Mouse (Mus musculus): ENCODE measurements at regions not wholly inside any gene's neighbourhood (a gene's known extent, or its start where the extent isn't known, plus 50 kb on each side); places are given as distances from the start of the nearest gene placed in this dataset.

DNA sequence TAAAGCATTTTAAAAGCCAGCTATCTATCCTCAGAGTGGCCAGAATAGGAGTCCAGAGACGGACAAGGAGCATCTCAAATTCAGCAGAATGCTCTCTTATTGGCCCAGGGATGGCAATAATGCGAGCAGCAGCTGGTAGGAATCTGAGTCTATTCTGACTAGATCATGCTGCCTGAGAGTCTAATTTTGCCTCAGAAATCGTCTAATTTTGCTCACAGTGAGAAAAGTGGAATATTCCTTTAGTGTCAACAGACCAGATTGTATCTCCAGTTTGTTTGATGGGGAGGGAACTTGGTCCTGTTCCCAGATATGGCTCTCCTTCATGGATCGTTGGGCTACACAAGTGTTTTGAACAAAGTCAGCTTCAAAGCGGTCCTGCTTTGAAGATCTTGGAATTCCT, 525.2 kb downstream of the Rnf144b start:
- H3K27me3 ChIP-seq (ENCODE audit: insufficient read depth, poor library complexity, severe bottlenecking): no peaks in the 10 kb centered on the region
- no peak overlapping the region for H3K4me3 ChIP-seq
- H3K9me3 ChIP-seq: no peaks in the 10 kb centered on the region
- H3K36me3 ChIP-seq: no peaks in the 10 kb centered on the region
- H3K4me1 ChIP-seq: no peaks in the 10 kb centered on the region; the same call in 1 of the 2 replicates
- H3K27ac ChIP-seq: no peak overlapping the region
- 68% methylated on average over 5 of the region's 5 CpGs for WGBS
- no peak for DNase-seq (ENCODE audit: low spot score)

DNA sequence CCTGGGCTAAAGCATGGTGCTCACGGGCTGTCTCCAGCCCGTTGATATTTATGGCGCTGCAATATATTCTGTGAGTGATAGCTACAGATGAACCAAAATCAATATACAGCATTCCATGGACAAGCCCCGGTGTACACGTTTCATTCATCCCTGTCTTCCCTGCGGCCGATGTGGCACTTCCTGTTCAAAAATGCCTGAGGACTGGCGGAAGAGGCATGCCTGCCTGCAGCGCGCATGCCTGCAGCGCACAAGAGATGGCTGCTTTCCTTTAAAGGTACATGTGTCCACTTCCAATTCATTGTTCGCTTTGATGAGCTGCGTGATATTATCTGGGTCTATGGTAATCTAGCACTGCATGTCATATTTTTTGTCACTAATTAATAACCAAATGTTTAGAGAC, 527.6 kb downstream of the Rnf144b start:
- H3K27me3 ChIP-seq (ENCODE audit: insufficient read depth, poor library complexity, severe bottlenecking): no peaks in the 10 kb centered on the region
- DNase-seq (ENCODE audit: low spot score): no peak
- 84% methylated on average over 13 of the region's 13 CpGs for WGBS
- H3K9me3 ChIP-seq: no peaks in the 10 kb centered on the region
- H3K36me3 ChIP-seq: no peaks in the 10 kb centered on the region
- H3K4me3 ChIP-seq: 0 out of 2 replicates have a peak overlapping the region, but pooled peaks have one; percentile 9
- no peaks in the 10 kb centered on the region; the same call in 1 of the 2 replicates for H3K4me1 ChIP-seq
- no peak overlapping the region for H3K27ac ChIP-seq

DNA sequence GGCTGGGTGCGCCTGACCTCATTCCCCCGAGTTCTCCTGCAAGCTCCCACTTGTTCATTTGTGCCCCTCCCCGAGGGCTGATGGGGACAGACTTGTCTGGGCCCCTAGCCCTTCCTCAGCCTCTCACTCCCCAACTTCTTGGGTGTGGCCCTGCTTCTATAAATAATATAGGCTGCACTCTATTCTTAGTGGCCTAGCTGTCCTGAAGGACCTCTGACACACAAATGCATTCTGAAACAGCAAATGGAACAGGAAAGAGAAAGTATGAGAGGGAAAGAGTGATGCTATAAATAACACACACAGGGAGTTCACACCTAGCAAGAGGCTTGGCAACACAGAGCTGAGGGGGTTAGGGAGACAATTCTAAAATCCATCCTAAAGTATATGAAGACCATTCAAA, 544.0 kb downstream of the Rnf144b start:
- H3K27ac ChIP-seq: peak overlapping the region; percentile 60; the same call in 1 of the 2 replicates

DNA sequence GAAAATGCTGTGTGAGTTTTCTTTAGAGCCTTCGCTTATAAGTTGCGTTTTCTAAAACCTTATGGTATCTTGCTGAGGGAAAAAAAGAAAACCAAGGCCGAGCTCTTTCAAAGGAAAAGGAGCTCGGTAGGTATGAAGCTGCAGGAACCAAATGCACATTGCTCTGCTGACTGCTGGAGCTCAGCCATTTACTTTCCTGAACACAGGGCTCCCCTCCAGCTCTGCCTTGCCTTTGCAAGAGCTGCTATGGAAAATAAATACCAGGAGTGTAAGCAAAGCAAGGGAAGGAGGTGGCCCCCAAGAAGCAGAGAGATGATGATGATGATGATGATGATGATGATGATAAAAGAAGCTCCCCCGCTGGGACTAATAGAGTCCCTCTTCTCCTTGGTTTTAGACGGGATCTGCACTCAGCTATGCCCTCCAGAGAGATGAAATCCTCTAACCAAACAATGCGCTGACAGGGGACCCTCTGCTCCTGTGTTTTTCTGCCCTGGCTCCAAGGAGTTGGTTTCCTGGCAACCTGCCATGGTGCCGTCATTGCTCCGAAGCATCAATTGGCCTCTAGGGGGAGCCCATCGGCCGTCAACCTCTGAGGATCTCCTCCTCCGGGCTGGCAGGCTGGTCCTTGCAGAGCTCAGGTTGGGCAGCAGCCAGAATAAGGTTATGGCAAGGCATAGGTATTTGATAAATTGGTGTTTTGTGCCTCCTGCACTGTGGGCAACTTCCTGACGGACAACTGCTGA, 544.7 kb downstream of the Rnf144b start:
- Histone ChIP-seq H3K9me3 (no peaks in the 10 kb centered on the region), H3K27ac (peak overlapping the region; percentile 67; the same call in 1 of the 2 replicates), H3K27me3 (ENCODE audit: insufficient read depth, poor library complexity, severe bottlenecking) (no peaks in the 10 kb centered on the region), H3K4me1 (peaks cover 14% of the 10 kb centered on the region; the same call in 1 of the 2 replicates), H3K36me3 (no peaks in the 10 kb centered on the region), H3K4me3 (peak overlapping the region; percentile 33; the same call in 1 of the 2 replicates)
- WGBS: 28% methylated on average over 13 of the region's 13 CpGs
- DNase-seq (ENCODE audit: low spot score): peak; percentile 94

More for the DNA sequence above, 544.0 kb downstream of the Rnf144b start:
- Histone ChIP-seq H3K36me3 (no peaks in the 10 kb centered on the region), H3K4me3 (no peak overlapping the region), H3K4me1 (peaks cover 14% of the 10 kb centered on the region; the same call in 1 of the 2 replicates), H3K27me3 (ENCODE audit: insufficient read depth, poor library complexity, severe bottlenecking) (no peaks in the 10 kb centered on the region), H3K9me3 (no peaks in the 10 kb centered on the region)
- 44% methylated on average over 3 of the region's 3 CpGs for WGBS
- DNase-seq (ENCODE audit: low spot score): no peak

DNA sequence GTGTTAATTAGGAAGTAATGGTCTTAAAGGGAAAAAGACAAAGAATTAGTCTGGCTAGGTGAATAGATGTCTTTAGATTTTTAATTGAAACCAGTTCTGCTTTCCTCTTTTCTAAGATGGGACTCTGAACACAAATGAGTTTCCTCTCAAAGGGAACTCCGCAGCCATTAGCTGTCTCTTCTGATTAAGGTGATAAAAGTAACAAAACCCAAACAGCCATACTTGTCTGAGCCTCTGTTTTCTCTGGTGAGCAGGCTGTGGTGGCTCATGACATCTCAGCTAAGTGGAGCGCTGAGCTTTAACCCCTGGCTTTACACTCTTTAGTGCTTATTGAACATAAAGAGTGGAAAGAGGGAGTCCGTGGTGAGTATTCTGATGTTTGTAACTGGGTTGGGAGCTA, 565.7 kb downstream of the Rnf144b start:
- H3K9me3 ChIP-seq: no peaks in the 10 kb centered on the region
- DNase-seq (ENCODE audit: low spot score): no peak
- H3K27me3 ChIP-seq (ENCODE audit: insufficient read depth, poor library complexity, severe bottlenecking): no peaks in the 10 kb centered on the region
- no peak overlapping the region for H3K27ac ChIP-seq
- 66% methylated on average over 3 of the region's 3 CpGs for WGBS
- H3K4me3 ChIP-seq: no peak overlapping the region
- no peaks in the 10 kb centered on the region for H3K4me1 ChIP-seq
- no peaks in the 10 kb centered on the region for H3K36me3 ChIP-seq

DNA sequence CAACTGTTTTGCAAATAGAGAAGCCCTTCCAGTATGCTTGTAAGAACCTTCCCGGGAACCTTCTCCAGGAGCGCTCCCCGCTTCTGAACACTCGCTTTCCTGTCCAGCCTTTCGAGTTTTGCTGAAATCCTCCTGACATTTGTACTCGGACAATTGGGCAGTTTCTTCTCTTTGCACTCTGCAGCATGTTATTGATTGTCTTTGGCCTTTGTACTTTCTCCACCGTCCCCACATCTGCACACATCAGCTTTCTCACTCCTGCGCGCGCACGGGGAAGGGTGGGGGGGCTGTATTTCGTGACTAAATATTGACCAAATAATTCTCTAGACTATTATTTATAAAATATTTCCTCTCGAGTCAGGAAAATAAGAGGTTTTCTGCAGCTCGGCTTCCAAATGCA, 567.2 kb upstream of the Id4 start:
- H3K4me3 ChIP-seq: no peak overlapping the region
- DNase-seq (ENCODE audit: low spot score): no peak
- no peaks in the 10 kb centered on the region for H3K27me3 ChIP-seq (ENCODE audit: insufficient read depth, poor library complexity, severe bottlenecking)
- H3K4me1 ChIP-seq: no peaks in the 10 kb centered on the region
- no peaks in the 10 kb centered on the region for H3K9me3 ChIP-seq
- H3K27ac ChIP-seq: no peak overlapping the region
- H3K36me3 ChIP-seq: no peaks in the 10 kb centered on the region
- 86% methylated on average over 14 of the region's 14 CpGs for WGBS

DNA sequence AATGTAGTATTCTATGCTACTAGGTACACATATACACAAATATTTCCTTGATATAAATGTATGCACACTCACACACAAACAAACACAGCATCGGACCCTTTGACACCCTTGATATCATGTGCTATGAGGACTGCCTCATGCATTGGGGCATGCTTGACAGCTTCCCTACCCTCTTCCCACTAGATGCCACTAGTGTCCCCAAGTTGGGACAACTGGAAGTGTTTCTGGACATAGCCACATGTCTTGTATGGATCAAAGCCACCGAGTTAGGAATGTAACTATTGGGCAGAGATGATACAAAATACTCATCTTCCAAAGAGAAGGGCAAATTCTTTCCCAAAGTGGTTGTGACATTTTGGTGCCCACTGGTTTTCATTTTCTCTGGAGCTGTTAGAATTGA, 565.2 kb upstream of the Id4 start:
- 73% methylated on average over 2 of the region's 2 CpGs for WGBS
- DNase-seq (ENCODE audit: low spot score): no peak
- H3K4me3 ChIP-seq: no peak overlapping the region
- H3K27ac ChIP-seq: no peak overlapping the region
- no peaks in the 10 kb centered on the region for H3K9me3 ChIP-seq
- no peaks in the 10 kb centered on the region for H3K36me3 ChIP-seq
- H3K4me1 ChIP-seq: no peaks in the 10 kb centered on the region
- H3K27me3 ChIP-seq (ENCODE audit: insufficient read depth, poor library complexity, severe bottlenecking): no peaks in the 10 kb centered on the region

DNA sequence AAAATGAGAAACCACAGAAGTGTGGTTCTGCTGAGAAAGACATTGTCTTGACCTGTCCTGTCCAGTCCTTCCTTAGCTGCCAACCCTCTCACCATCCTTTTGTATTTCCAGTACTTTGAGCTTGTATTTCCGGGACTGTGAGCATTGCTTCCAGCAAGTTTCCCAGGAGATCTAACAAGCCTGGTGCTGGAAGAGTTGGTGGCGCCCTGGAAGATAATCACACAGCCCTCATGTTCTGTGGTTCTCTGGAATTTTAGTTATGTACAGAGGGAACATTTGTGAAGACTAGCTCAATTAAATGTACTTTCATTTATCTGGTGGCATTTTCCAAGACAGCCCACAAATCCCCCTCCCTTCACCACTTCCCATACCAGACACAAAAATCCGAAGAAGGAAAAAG, 560.5 kb upstream of the Id4 start:
- no peaks in the 10 kb centered on the region for H3K9me3 ChIP-seq
- 66% methylated on average over 3 of the region's 3 CpGs for WGBS
- no peak overlapping the region for H3K27ac ChIP-seq
- no peaks in the 10 kb centered on the region for H3K27me3 ChIP-seq (ENCODE audit: insufficient read depth, poor library complexity, severe bottlenecking)
- no peak for DNase-seq (ENCODE audit: low spot score)
- H3K36me3 ChIP-seq: no peaks in the 10 kb centered on the region
- H3K4me3 ChIP-seq: no peak overlapping the region
- no peaks in the 10 kb centered on the region for H3K4me1 ChIP-seq

DNA sequence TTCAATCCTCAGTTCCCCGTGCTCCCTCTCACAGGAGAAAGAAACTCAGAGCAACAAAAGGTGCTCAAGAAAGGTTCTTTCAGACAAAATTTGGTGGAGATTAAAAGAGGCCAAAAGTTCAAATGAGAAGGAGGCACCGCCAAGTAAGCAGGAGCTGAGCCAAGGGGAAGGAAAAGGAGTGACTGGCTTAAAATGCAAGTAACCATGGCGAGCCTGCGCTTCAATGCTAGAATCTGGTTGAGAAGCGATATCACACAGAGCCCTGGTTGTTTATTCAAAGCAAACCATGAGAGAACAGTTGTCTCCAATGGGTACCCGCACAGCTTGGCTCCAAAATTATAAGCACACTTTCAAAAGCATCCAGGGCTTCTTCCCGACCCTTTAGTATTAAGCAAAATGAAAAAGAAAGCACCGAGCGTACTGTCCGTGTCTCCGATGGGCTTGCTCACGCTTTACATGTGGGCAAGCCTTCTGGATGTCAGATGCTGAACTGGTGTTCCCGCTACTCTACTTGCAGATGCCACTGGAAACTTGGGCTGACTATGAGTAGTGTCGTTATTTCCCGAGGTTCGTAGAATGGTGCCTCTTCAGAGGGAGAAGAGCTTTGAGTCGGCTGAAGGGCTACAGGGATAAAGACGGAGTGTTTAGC, 552.9 kb upstream of the Id4 start:
- no peaks in the 10 kb centered on the region for H3K36me3 ChIP-seq
- no peaks in the 10 kb centered on the region for H3K27me3 ChIP-seq (ENCODE audit: insufficient read depth, poor library complexity, severe bottlenecking)
- no peak overlapping the region for H3K4me3 ChIP-seq
- no peaks in the 10 kb centered on the region for H3K9me3 ChIP-seq
- DNase-seq (ENCODE audit: low spot score): no peak
- WGBS: 85% methylated on average over 18 of the region's 18 CpGs
- H3K27ac ChIP-seq: no peak overlapping the region
- no peaks in the 10 kb centered on the region for H3K4me1 ChIP-seq

DNA sequence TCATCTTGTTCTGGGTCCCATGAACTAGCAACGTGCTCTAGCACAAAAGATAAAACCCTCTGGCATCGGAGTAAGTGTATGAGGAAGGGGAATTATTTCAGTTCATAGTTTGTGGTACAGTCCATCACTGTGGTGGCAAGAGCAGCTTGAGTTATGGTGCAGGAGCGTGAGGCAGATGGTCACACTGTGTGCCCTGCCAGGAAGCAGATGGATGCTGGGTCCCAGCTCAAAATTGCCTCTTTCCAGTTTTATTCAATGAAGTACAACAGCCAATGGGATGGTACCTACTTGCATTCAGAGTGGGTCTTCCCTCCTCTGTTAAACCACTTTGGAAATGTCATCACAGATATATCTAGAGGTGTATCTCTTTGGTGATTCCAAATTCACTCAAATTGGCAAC, 551.7 kb upstream of the Id4 start:
- no peak for DNase-seq (ENCODE audit: low spot score)
- Histone ChIP-seq H3K36me3 (no peaks in the 10 kb centered on the region), H3K9me3 (no peaks in the 10 kb centered on the region), H3K27me3 (ENCODE audit: insufficient read depth, poor library complexity, severe bottlenecking) (no peaks in the 10 kb centered on the region), H3K4me1 (no peaks in the 10 kb centered on the region), H3K27ac (no peak overlapping the region), H3K4me3 (no peak overlapping the region)
- 83% methylated on average over 3 of the region's 3 CpGs for WGBS

DNA sequence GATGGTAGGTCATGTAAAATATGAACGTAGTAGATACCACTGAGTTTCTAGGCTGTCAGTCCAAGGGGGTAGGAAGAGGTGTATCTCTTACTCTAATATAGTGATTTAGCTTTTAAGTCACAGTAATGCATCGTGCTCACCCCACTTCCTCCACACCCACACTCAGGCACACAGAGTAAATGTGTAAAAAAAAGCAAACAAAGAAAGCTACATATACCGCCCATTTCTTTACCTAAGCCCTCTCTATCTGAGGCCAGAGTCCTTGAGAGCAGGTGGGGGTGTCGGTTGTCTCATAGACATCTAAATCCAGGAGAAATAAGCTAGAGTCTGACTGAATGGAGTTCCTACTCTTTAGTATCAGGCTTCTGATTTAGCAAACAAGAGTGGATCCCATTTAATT, 548.5 kb upstream of the Id4 start:
- no peaks in the 10 kb centered on the region for H3K27me3 ChIP-seq (ENCODE audit: insufficient read depth, poor library complexity, severe bottlenecking)
- WGBS: 86% methylated on average over 4 of the region's 4 CpGs
- no peak overlapping the region for H3K27ac ChIP-seq
- no peak overlapping the region for H3K4me3 ChIP-seq
- H3K4me1 ChIP-seq: no peaks in the 10 kb centered on the region
- no peaks in the 10 kb centered on the region for H3K36me3 ChIP-seq
- H3K9me3 ChIP-seq: no peaks in the 10 kb centered on the region
- no peak for DNase-seq (ENCODE audit: low spot score)

DNA sequence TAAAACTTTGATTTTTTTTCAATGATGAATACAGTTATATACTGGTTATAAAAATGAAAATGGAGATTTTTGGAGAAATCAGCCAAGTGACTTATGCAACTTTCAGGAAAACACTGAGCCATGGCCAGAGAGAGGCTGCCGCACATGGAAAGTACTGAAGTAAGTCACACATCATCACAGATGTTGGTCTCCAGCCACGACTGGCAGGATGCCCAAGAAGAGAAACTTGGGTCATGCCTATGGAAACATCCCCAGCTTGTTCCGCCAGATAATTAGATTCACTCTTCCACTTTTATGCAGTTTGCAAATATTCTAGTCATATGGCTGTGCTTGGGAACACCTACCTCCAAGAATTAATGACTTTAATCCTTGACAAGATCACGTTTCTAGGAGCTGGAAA, 544.8 kb upstream of the Id4 start:
- H3K27ac ChIP-seq: no peak overlapping the region
- H3K9me3 ChIP-seq: no peaks in the 10 kb centered on the region
- no peaks in the 10 kb centered on the region for H3K4me1 ChIP-seq
- no peak for DNase-seq (ENCODE audit: low spot score)
- no peaks in the 10 kb centered on the region for H3K36me3 ChIP-seq
- no peaks in the 10 kb centered on the region for H3K27me3 ChIP-seq (ENCODE audit: insufficient read depth, poor library complexity, severe bottlenecking)
- WGBS: 82% methylated on average over 4 of the region's 4 CpGs
- no peak overlapping the region for H3K4me3 ChIP-seq

DNA sequence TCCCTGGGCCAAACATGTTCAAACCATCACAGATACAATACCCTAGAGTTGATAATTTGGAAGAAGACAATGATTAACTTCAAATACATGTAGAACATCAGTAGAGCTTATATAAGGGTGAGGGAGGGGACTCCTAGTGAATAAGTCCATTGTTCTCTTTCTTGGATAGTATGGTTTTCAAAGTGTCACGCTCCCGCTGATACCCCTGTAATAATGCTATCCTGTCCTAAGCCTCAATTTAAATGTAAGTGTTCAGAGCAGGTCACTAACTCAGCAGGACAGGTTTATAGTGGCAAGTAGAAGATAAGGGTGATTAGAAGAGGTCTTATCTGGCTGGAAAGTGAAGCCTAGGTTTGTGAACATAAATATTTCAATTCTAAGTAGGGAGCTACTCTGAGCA, 540.4 kb upstream of the Id4 start:
- WGBS: 82% methylated on average over 2 of the region's 2 CpGs
- no peak overlapping the region for H3K27ac ChIP-seq

More for the DNA sequence above, 540.4 kb upstream of the Id4 start:
- H3K4me3 ChIP-seq: no peak overlapping the region
- no peaks in the 10 kb centered on the region for H3K4me1 ChIP-seq
- H3K9me3 ChIP-seq: no peaks in the 10 kb centered on the region
- no peaks in the 10 kb centered on the region for H3K36me3 ChIP-seq
- H3K27me3 ChIP-seq (ENCODE audit: insufficient read depth, poor library complexity, severe bottlenecking): no peaks in the 10 kb centered on the region
- DNase-seq (ENCODE audit: low spot score): no peak
